Mouse (Mus musculus) lung, adult 2 months (tissue): ENCODE measurements at regions not wholly inside any gene's neighbourhood (a gene's known extent, or its start where the extent isn't known, plus 50 kb on each side); places are given as distances from the start of the nearest gene placed in this dataset.

Experiments used
- CTCF ChIP-seq: fragments of 200-500 bp; IDR thresholded peaks from 2 replicates; pipeline ENCODE4 v1.5.1; 2011; ENCODE audit warnings: mild to moderate bottlenecking, low read length, control low read depth; ENCODE audit not compliant: insufficient read depth
- POLR2A ChIP-seq: fragments of 200-500 bp; IDR thresholded peaks from 2 replicates; pipeline ENCODE4 v1.6.1; 2011; ENCODE audit warnings: low read depth, mild to moderate bottlenecking, control low read depth, low read length, borderline replicate concordance; ENCODE audit errors: extremely low read depth

GRCm38 (mm10) chr2:147717484-147717947 is 329.3 kb downstream of the Foxa2 start:
- TF ChIP-seq CTCF (no peak), POLR2A (no peak)
